Mouse (Mus musculus): ENCODE data around the gene Bcan.

Gene Bcan

GRCm38 (mm10) chr3:87999243-87999895 lies 661 bp downstream of the Bcan start:
- in situ Hi-C loops (cut with MboI; ENCODE audit: unreplicated experiment in 2 of 2) = no loop called here

DNA sequence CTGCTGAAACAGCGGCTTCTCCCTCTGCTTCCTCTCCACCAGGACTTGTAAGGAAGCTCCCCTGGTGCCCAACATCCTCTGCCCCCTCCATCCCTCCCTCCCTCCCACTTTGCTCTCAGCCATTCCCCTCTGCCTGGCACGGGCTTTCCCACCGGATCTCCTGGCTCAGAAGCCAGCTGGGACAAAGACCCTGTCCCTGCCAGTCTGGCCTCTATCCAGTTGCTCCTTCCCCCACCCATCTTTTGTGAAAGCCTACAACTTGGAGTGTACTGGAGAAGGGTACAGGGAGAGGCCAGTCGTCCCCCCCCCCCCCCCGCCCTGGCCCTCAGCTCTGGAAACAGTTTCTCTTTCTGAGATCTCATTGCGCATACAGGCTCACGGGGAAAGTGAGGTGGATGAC lies 1.3 kb downstream of the Bcan start:
- in situ Hi-C loops (cut with MboI; ENCODE audit: unreplicated experiment in 2 of 2) = no loop called here

- in situ Hi-C loops (cut with MboI; ENCODE audit: unreplicated experiment in 2 of 2) = no loop called here
Observed at GRCm38 (mm10) chr3:87996971-87997614, 2.9 kb downstream of the Bcan start.

- in situ Hi-C loops (cut with MboI; ENCODE audit: unreplicated experiment in 2 of 2) = no loop called here
Observed at GRCm38 (mm10) chr3:87996401-87996800, 3.6 kb downstream of the Bcan start.

- in situ Hi-C loops (cut with MboI; ENCODE audit: unreplicated experiment in 2 of 2) = no loop called here
Observed at GRCm38 (mm10) chr3:87995331-87995730, 4.7 kb downstream of the Bcan start.

- in situ Hi-C loops (cut with MboI; ENCODE audit: unreplicated experiment in 2 of 2) = no loop called here
Observed at GRCm38 (mm10) chr3:87993436-87993835, 6.6 kb downstream of the Bcan start.

GRCm38 (mm10) chr3:87989935-87990334 lies 10.1 kb downstream of the Bcan start:
- in situ Hi-C loops (cut with MboI; ENCODE audit: unreplicated experiment in 2 of 2) = loop anchor here in 1 of 2 experiments (10.0 kb wide), 1 partner anchor 55 kb away; the partner anchor contains the start of genes Isg20l2 and Rrnad1

DNA sequence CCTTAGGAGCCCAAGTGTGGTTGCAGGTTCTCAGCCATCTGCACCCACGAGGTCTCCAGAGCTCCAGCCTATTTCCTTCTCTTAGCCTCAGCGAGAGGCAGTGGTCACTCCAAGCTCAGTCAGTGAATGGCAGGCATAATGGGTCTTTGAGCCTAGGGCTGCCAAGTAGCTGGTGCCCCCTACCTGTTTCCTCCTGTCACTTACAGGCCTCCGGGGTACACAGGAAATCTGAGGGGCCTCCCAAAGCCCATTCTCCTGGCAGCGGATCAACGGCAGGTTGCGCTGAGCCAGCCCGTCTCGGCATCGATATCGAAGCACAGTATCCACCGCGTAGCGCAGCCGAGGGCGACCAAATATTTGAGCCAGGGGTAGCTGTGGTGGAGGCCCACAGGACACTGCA lies 12.0 kb downstream of the Bcan start:
- in situ Hi-C loops (cut with MboI; ENCODE audit: unreplicated experiment in 2 of 2) = loop anchor here in 1 of 2 experiments (10.0 kb wide), 1 partner anchor 53 kb away; the partner anchor contains the start of genes Isg20l2 and Rrnad1

GRCm38 (mm10) chr3:87987633-87988032 lies 12.4 kb downstream of the Bcan start:
- in situ Hi-C loops (cut with MboI; ENCODE audit: unreplicated experiment in 2 of 2) = loop anchor here in 1 of 2 experiments (10.0 kb wide), 1 partner anchor 53 kb away; the partner anchor contains the start of genes Isg20l2 and Rrnad1

DNA sequence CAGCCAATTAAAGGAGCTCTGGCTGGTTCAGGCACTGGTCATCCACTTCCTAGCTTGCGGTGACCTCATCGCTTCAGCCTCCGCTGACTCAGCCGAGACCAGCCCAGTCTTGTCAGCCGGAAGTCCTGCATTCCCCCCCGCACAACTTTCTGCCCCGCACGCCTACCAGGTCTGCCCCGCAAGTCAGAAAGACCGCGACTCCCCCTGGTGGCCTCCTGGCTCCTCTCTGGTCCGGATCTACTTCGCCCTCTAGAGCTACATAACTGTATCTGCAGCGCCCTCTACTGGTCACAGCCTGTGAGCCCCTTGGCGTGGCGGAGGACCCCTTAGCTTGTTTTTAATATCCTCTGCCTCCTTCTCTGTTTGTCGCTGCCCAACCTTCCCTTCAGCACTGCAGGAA lies 13.2 kb downstream of the Bcan start:
- in situ Hi-C loops (cut with MboI; ENCODE audit: unreplicated experiment in 2 of 2) = loop anchor here in 1 of 2 experiments (10.0 kb wide), 1 partner anchor 52 kb away; the partner anchor contains the start of genes Isg20l2 and Rrnad1

- in situ Hi-C loops (cut with MboI; ENCODE audit: unreplicated experiment in 2 of 2) = loop anchor here in 1 of 2 experiments (10.0 kb wide), 1 partner anchor 51 kb away; the partner anchor contains the start of genes Isg20l2 and Rrnad1
Observed at GRCm38 (mm10) chr3:87985505-87986320, 14.3 kb downstream of the Bcan start.

- in situ Hi-C loops (cut with MboI; ENCODE audit: unreplicated experiment in 2 of 2) = loop anchor here in 1 of 2 experiments (10.0 kb wide), 1 partner anchor 49 kb away; the partner anchor contains the start of genes Isg20l2 and Rrnad1
Observed at GRCm38 (mm10) chr3:87984094-87984493, 15.9 kb downstream of the Bcan start.

DNA sequence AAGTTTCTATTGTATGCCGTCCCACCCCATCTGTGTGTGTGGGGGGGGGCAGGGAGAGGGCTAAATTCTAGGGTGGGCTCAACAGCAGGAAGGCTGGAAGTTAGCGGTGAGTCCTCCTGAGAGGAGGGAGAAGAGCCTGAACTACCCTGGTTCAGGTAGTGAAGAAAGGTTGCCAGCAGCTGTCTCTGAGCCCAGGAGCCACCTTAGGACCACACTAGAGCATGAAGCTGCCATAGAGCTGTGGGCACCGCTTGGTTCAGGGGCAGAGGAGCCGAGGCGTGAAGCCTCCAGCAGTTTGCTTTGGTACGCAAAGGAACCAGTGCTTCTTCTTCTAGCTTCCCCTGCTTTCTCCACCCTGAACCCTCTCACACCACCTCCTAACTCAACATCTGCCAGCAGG lies 16.4 kb downstream of the Bcan start:
- in situ Hi-C loops (cut with MboI; ENCODE audit: unreplicated experiment in 2 of 2) = loop anchor here in 1 of 2 experiments (10.0 kb wide), 1 partner anchor 49 kb away; the partner anchor contains the start of genes Isg20l2 and Rrnad1

- in situ Hi-C loops (cut with MboI; ENCODE audit: unreplicated experiment in 2 of 2) = loop anchor here in 1 of 2 experiments (10.0 kb wide), 1 partner anchor 48 kb away; the partner anchor contains the start of genes Isg20l2 and Rrnad1
Observed at GRCm38 (mm10) chr3:87982836-87983601, 17.0 kb downstream of the Bcan start.

DNA sequence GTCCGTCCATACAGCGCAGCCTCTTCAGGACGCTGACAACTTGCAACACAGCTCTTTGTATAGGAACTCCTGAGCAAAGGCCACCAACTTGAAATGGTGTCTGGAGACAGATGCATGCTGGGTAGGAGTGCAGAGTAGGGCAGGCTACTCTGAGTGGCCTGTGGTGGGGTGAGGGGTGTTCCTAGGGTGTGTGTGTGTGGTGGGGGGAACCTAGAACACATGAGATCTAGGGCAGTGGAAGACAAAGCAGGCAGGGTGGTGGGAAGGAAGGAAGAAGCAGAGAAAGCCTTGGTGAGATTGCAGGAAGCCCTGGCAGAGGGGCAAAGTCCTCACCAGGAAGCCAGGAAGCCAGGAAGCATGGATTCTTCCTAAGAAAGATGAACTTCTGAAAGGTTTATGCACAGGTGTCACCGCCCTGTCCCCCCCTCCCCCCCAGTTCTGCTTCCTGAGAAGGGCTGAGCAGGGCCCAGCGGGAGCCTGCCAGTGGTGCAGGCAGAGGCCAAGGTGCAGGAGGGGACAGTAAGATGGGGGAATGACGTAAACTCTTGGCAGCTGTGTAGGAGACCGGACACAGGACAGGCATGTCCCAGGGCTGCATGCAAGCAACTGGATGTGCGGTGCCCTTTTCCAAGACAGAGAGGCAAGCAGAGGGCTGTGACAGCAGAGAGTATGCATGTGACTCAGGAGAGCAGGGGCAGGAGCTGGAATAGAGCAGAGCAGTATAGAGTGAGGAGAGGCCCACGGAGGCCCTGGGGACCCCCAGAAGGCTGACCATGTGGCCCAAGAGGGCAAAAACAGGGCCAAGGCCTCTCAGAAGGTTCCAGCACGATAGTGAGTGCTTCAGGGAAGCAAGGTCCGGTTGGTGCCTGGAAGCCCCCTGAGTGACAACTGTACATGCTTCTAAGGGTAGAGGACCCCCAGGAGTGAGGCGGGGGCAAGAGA lies 17.9 kb downstream of the Bcan start:
- in situ Hi-C loops (cut with MboI; ENCODE audit: unreplicated experiment in 2 of 2) = loop anchor here in 1 of 2 experiments (10.0 kb wide), 1 partner anchor 47 kb away; the partner anchor contains the start of genes Isg20l2 and Rrnad1

DNA sequence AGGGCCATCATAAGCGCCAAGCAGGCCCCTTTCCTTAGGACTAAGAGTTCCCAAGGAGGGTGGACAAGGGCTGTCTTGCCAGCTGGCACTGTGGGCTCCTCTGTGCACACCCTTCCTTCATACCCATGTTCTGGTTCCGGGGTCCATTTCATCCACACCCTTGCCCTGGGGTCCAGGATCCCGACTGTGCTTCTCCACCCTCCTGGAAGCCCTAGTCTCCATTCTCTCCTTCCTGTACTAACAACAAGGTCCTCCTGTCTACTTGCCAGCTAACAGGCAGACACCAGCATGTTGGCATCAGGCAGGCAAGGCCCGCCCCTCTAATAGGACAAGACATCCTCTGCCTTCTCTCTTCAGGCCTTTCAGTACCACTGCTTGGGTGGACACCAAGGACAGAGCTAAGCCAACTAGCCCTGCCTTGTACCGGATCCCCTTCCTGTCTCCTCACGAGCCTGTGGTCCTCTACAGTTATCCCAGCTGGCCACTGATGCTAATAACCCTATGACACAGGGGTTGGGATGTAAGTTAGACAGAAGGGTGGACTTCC lies 18.7 kb downstream of the Bcan start:
- in situ Hi-C loops (cut with MboI; ENCODE audit: unreplicated experiment in 2 of 2) = loop anchor here in 1 of 2 experiments (10.0 kb wide), 1 partner anchor 46 kb away; the partner anchor contains the start of genes Isg20l2 and Rrnad1

DNA sequence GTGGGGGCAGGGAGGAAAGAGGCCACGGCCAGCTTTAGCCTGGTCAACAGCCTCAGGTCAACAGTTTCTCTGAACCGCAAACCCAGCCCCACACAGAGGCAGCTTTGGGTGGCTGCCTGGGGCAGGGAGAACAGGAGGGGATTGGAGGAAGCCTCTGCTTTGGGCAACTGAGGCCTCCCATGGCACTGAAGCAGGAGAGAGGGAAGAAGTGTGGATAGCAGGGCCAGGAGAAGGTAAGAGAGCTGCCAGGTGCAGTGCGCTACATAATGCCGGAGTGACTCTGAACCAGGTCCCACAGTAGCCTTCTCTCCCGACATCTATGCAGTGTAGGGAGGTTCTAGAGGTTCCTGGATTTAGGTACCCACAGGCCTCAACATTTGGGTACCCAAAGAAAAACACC lies 19.3 kb downstream of the Bcan start:
- in situ Hi-C loops (cut with MboI; ENCODE audit: unreplicated experiment in 2 of 2) = loop anchor here in 1 of 2 experiments (10.0 kb wide), 1 partner anchor 46 kb away; the partner anchor contains the start of genes Isg20l2 and Rrnad1

GRCm38 (mm10) chr3:87980085-87980484 lies 19.9 kb downstream of the Bcan start:
- in situ Hi-C loops (cut with MboI; ENCODE audit: unreplicated experiment in 2 of 2) = loop anchor here in 1 of 2 experiments (10.0 kb wide), 1 partner anchor 45 kb away; the partner anchor contains the start of genes Isg20l2 and Rrnad1

All from v-Abl transformed pro-B cells (cell line).